Mouse (Mus musculus) kidney, adult 2 months (tissue): ENCODE measurements around the gene Hic1.

Experiments
- CTCF ChIP-seq: fragments of 200-500 bp; conservative IDR thresholded peaks from 2 replicates; pipeline ENCODE4 v1.5.1; 2011; ENCODE audit warnings: low read depth, mild to moderate bottlenecking, control low read depth, low read length, moderate library complexity, mixed read lengths; ENCODE audit not compliant: insufficient read depth, insufficient read length
- POLR2A ChIP-seq: fragments of 200-500 bp; IDR thresholded peaks from one replicate; pipeline ENCODE4 v1.6.1; 2011; ENCODE audit warnings: low read depth, low read length, control low read depth

GRCm38 (mm10) chr11:75173799-75174165 lies 4.5 kb upstream of the Hic1 start:
- no peak for TF ChIP-seq CTCF
- TF ChIP-seq POLR2A: no peak
